Mouse (Mus musculus) CD4-positive helper T cell, adult 2 months (primary cell): ENCODE data around the gene Chgb.

Experiments used
- DNase-seq: peaks from one replicate; pipeline ENCODE4 v3.0.0-alpha.2; 2012; ENCODE audit warnings: low read depth, missing footprints, low spot score

Chgb gene

DNA sequence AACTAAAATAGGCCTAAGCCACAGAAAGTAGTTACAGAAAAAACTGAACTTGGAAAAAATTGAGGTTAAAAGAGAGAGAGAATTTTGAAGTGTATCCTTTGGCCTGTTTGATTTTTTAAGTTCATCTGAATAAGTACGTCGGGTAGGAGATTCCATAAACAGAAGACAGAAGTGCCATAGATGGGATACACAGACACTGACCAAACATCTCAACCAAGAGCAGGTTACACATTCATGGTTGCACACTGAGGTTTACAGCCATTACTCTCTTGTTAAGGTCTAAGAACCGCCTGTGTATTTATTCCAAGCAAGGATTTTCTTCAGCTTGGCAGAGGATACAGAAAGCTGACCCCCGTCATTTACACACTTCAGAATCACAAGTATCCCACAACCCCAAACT lies at the start of gene Chgb:
Gene Chgb, plus strand, starts transcription at position 301 of the 400 bp plus-strand sequence.
- no peak for DNase-seq

DNA sequence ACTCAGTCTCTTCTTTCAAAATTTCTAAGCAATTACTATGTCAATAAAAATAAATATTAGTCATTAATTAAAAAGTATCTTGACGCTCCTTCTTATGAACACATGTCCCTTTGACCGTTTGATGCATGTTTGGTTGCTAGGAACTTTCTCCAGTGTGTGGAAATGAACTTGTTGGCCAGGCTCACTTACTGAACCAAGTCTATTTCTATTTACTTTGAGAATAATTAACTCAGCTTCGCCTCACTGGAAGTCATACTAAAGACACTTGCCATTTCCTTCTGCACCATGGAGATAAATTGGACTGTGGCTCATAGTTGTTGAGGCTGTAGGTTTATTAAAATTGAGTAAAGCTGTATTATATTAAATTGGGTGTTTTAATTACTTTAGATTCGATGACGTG lies 48.1 kb upstream of the Chgb start:
- no peak for DNase-seq

DNA sequence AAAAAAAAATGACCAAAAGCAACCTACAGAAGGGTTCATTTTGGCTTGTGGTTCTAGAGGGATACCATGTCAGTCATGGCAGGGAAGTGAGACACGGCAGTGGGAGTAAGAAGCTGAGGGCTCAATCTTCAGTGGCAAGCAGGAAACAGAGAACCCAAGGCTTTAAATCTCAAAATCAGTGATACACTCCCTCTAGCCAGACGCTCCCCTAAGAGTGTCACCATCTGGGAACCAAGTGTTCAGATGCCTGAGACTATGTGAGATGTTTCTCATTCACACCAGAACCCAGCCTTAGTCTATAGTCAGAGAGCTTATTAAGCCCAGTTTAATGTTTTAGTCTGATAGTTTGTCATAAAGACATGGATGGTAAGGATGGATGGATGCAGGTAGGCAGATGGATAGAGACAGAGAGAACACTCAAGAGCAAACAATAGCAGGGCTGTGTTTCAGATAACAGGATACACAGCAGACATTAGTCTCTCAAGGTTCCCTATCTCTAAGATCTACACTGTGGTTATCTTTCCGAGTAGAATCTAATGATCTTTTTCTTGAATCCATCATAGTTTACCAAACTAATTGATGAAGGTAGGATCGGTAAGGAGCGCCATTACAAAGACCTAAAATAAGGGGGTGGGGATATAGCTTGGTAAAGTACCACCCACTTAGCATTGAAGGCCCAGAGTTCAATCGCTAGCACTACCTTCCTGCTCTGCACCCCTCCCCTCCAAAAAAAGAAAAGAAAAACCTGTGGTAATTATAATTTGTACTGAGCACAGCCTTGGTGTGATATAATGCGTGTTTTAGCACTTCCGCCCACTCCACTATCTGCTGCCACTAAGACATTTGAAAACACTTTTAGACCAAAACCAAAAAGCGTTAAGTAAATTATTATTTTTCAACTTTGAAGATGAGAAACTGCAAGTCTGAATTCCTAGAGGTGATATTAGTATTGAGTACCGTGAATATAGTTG lies 47.2 kb upstream of the Chgb start:
- no peak for DNase-seq

DNA sequence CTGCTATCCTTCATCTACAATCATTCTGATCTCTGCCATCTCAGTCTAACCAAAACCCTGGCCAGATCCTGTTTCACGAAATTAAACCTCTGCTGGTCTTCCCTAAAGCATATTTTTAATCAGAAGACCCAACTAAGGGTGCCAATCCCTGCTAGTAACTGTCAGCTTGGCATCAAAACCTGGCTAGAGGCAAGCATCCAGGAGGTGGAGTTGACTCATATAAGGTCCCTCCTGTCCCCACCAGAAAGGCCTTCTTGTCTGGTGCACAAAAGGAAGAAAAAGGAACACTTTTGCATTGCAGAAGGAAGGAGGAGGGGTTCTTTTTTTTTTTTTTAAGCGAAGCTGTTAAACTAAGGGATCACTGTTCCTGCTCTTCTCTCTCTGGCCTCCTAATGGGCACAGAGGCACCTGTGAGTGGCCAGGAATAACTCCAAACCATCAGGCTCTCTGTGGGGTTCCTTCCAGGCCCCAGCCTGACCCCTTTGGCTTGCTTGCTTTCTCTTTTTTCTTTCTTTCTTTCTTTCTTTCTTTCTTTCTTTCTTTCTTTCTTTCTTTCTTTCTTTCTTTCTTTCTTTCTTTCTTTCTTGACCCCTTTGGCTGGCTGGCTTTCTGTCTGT lies 42.2 kb upstream of the Chgb start:
- no peak for DNase-seq

DNA sequence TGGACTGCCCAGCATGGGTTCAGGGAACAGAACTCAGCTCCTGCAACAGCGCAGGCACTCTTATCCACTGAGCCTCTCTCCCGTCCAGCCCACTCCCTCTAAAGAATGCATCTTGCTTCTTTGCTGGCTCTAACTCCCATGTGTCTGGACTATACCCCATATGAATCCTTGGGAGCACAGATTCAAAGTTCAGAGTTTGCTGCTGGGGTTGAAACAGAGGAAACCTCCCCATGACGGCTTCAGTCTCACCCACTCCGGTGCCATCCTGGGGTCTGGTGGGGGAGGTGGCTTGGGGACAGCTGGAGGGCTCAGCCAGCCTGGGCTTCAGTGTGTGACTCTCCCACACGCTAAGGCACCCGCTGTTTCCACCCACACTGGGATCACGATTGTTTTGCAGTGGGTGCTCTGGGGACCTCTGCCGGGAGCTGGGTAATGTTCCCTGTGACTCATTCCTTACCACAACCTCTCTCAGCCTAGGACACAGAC lies 39.2 kb upstream of the Chgb start:
- no peak for DNase-seq

DNA sequence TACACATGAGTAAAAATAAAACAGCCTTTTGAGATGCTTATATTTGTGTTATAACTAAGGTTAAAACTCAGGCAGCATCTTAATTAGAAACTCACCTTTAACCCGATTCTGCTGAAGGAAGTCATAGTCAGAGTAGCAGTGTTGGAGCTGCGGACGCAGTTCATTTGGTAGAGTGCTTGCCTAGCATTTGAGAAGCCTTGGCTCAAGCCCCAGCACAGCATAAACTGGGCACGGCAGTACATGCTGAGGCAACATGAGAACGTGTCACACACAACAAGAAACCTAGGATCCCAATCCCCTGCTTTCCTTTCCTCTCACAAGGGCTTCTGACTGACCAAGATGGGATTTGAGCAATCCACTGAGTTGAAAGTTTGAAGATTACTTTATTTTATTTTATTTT lies 36.2 kb upstream of the Chgb start:
- no peak for DNase-seq

DNA sequence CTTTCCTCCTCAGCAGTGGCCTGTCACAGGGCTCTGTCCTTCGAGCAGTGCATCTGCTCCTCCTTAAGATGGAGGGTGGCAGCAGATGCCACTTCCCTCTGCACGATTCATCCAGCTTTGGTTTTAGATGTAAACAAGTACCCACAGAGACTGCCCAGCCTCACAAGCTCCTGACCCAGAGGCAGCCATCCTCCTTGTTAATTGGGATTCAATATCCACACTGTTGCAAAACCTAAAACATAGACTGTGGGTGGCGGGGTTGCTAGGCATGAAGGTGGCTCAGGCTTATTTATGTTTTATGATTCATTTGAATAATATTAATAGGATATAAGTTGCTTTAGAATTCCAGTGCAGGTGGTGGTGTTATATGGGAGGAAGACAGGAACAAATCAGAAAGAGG lies 35.0 kb upstream of the Chgb start:
- DNase-seq, result no peak

DNA sequence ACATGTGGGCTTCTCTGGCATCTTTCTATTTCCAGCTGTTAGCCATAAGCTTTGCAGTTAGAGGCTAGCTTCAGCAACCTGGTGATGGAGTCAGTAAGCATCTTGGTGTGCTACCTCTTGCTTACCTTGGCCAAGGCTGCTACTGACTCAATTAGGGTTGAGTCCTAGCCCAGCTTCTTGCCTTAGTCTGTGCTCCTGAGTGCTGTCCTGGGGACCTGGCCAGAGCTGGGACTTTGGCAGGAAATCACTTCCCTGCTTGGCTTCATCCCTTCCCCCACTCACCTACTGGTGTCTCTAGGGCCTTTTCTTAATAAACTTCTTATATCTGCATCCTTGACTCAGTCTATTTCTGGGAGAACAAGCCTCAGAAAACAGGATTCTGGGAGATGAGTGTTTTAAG lies 30.4 kb upstream of the Chgb start:
- no peak for DNase-seq

DNA sequence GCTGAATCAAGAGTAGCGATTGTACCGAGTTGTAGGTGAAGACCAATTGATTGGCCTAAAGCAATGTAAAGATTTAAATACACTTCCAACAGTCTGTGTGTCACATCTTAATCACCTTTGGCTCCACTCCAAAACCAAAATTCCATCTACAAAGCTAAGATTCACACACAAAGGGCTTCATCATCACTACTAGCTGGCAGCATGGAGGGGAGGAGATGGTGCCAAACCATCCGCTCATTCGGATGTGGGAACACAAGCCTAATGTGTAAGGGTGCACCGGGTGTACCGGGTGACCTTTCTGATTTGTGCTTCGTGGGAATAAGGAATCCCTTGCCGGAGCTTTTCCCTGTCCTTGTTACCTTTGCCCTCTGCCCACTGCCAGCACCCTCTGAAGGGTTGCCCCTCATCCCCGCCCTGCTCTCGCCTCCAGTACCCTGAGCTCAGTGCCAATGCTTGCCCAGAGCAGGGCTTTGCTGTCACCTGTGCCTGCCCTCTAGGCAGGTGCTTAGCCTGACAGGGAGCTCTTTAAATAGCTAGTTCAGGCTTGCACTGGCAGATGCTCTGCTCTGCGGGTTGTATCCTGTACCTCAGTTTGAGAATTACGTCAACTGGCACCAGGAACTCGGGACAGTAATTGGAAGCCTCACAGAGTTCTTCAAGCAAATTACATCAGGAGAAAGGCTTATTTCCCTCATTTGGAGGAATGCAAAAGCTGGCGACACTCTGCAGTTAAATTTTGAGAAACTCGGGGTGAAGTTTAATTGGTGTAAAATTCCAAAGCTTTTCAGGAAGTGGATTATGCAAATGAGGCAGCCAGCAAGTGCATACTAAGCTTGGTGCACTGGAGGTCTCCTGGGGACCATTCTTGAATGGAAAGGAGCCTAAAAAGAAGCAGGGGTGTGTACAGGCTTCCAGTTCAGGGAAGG lies 29.7 kb upstream of the Chgb start:
- DNase-seq, result no peak

DNA sequence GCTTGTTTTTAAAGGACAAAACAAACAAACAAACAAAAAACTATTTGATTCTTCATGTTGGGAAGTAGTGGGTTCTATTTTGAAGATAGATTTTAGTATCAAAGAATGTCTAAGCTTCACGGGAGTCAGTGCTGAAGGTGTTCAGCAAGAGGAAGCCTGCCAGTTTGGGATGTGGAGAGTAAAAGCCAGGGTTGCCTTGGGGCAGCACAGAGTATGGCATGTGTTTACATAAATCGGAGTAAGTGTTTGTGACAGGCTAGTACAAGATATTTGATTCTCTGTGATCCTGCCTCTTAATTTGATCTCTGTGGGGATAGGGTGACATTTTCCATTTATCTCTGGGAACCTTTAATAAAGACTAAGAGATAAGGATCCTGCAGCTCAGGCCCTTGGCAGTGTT lies 28.7 kb upstream of the Chgb start:
- DNase-seq, result no peak

DNA sequence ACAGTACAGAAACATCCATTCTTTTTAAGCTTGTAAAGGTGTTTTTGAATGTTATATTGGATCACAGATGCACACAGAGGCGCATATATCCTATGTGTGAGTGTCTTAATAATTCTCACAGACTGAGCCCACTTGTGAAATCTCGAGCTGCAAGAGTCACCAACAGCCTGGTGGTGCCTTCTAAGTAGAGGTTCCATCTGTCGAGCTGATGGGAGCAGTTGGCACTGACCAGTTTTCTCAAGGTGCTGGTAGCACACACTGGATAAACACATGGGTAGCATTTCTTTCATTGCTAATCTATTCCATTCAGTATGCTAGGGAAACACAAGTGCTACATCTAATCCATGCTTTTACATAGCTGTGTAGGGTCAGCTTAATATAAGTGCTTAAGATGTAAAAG lies 27.9 kb upstream of the Chgb start:
- DNase-seq, result no peak

DNA sequence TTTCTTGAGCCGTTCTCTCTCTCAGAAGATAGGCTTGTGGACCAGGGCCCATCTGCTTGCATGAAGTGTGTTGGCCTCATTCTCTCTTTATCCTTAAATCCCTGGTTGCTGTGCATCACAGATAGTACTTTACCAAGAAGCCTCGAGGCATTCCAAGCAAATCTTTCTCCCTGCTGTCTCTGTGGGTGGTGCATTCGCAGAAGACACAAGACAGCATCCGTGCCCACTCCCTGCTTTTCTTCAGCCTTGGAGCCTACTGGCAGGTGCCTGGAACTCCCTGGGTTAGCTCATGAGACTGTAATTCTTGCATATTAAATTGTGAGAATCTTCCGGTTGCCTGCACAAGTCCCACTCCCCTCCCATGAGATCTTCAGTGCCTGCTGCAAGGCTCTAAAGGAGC lies 23.2 kb upstream of the Chgb start:
- DNase-seq, result no peak

DNA sequence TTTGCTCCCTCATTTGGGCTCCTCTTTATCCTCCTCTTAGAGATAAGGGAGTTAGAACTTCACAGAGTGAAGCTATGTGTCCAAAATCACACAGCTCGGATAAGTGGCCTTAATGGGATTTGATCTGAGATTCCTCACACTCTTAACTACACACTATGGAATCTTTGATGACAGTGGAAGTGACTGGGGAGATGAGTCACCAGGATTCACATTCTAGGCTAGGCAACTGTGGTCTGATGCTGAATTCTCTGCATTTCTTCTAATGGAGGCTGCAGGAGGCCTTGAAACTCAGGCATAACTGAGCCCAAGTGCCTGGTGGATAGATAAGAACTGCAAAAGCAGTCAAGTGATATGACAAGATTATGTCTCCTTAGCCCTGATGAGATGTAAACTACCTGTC lies 10.3 kb upstream of the Chgb start:
- no peak for DNase-seq

DNA sequence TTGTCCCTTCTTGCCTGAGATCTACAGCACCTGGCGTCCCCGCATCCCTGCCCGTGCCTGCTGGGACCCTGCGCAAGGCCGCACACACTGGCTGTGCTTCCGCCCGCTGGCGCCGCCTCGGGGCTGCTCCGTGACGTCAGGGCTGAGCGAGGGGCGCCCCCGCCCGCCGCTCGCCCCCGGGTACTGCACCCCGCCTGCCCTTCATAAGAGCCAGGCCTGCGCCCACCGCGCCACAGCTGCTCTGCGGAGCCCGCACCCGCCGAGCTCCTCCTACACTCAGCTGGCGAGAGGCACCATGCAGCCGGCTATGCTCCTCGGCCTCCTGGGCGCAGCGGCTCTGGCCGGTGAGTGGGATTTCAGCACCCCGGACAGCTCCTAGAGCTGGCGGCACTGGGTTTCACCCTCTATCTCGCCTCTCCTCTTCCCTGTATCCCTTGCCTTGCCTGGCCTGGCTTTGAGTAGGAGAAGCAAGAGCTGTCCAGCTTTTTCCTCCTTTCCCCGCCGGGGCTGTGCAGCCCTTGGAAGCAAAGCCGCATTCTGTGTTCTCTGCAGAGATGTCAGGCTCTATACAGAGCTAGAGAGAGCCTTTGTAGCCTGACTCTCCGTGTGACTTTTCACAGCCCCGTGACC lies 476 bp downstream of the Chgb start:
- peak; percentile 63 for DNase-seq

DNA sequence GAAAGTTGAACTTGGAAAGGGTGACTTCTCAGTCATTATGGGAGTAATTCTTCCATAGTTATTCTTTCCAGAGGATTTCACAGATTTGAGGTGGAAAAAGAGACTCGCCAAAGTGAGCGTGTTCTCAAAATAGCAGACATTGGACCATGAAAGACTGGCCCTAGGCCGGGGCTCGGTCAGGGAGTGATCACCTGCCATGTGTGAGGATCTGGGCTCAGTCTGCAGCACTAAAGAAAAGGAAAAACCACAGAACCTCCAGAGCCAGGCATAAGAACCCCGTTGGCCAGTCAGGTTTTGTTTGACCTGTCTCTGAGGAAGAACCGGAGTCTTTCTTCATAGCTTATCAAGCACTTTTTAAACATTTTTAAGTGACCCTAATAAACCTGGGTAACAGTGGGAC lies 3.0 kb downstream of the Chgb start:
- DNase-seq, result no peak

DNA sequence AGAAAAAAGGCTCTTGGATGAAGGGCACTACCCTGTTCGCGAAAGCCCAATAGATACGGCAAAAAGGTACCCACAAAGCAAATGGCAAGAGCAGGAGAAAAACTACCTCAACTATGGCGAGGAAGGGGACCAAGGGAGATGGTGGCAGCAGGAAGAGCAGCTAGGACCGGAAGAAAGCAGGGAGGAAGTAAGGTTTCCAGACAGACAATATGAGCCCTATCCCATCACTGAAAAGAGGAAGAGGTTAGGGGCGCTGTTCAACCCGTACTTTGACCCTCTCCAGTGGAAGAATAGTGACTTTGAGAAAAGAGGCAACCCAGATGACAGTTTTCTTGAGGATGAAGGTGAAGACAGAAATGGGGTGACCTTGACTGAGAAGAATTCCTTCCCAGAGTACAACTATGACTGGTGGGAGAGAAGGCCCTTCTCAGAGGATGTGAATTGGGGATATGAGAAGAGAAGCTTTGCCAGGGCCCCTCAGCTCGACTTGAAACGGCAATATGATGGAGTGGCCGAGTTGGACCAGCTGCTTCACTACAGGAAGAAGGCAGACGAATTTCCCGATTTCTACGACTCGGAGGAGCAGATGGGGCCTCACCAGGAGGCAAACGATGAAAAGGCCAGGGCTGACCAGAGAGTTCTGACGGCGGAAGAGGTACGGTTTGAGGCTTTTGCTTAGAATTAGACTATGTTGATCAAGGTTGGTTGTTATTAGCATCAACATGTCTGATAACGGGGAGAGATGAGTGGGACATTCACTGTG lies 12.5 kb downstream of the Chgb start:
- no peak for DNase-seq

DNA sequence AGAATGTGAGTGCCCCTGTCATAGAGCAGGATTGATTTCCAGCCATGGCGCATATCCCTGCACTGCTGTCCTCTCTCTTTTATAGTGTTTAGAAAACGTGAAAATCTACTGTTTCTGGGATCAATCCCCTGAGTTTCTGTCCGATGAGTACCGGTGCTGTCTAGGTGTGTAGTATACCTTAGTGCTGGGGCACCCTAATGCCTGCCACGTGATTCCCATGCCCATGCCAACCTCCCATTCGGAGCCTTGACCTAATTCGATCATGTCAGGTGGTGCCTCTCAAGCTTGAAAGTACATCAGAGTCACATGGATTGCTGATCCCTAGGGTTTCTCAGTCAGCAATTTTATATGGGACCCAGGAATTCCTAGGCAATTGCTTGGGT lies 13.1 kb downstream of the Chgb start:
- DNase-seq, result no peak

DNA sequence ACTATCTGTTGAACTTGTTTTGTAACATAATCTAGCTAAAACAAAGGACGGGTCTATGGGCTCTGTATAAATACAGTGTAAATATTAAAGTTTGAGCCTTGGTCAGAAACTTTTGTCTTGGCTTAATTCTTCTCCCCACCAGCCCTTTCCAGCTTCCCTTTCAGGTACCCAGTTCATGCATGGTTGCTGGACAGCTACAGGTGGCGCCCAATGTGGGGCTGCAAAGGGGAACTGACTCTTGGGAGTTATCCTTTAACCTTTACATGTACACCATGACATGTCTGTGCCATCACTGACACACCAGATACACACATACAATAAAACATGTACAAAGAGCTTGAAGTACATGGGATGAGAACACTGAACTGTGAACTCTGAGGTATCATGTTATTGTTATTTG lies 21.9 kb downstream of the Chgb start:
- no peak for DNase-seq

DNA sequence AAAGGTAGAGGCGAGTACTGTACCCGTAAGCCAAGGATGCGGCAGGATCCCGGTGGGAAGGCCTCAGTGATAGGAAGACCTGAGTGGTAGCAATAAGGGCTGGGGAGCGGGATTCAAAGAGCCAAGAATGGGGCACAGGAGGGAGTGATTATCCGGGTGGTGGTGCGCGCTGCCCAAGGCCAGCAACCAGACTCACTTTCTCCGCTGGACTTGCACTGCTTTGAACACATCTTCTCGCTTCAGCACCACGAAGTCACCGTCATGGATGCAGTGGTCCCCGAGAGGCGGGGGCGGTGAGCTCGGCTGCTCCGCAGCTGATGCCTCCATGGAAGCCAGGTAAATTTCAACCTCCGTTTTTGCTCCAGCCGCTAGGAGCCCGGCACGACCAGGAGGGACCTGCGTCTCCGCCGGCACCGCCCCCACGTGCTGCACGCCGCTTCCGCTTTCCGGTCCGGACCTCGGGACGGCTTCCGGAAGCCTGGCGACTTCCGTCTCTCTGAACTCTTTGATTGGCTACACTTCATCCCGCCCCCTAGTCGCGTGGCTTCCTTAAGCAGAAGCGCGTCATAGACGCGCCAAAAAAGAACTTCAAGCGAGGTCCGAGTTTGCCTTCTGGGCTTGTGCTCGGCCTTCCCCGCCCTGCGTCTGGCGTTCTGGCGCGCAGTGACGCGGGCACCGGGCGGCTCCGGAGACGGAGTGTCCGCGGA lies 34.7 kb downstream of the Chgb start, which contains the start of the genes Trmt6 and Mcm8:
Gene Trmt6, minus strand, starts transcription at position 448 of the 707 bp plus-strand sequence.
Gene Mcm8, plus strand, starts transcription at position 534 of the 707 bp plus-strand sequence.
- DNase-seq, result peak; percentile 98

DNA sequence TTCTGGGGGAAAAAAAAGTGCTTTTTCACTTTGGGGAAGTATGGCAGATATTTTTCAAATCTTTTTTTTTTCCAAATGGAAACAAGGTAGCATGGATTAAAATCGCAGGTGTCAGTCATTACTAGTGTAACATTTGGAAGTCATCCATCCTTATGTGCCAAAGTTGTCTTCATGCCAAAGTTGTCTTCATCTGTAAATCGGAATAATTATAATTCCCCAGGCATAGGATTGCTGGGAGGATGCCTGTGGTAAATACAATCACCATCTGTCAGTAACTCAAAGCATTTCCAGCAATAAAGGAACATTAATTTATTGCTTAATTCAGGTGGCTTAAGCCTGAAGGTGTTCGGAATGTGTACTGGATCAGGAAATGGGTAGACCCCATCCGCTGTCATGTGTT lies 60.0 kb downstream of the Chgb start:
- no peak for DNase-seq
